Mouse (Mus musculus) bone marrow macrophage, adult 2 months (primary cell): ENCODE measurements around the gene Sqor. TPM values are rescaled to one million over a fixed set of nuclear protein-coding genes. Genes with fewer than 3 reads are reported as not detected.
A peak's percentile ranks its signal among the peaks of the same experiment; 100 is the strongest.

Source experiments
- H3K27ac ChIP-seq: 2 replicates; pipeline ENCODE4 v1.5.1; 2012; ENCODE audit warnings: low read depth, low read length; ENCODE audit not compliant: insufficient read depth
- H3K4me1 ChIP-seq: 2 replicates; pipeline ENCODE4 v1.6.1; 2012; ENCODE audit warnings: low read length; ENCODE audit not compliant: control insufficient read depth, insufficient read depth
- H3K4me3 ChIP-seq: 2 replicates; pipeline ENCODE4 v1.5.1; 2012; ENCODE audit warnings: mild to moderate bottlenecking, low read length, moderate library complexity; ENCODE audit not compliant: insufficient read depth
- CTCF ChIP-seq: IDR thresholded peaks from 2 replicates; pipeline ENCODE4 v1.5.1; 2012; ENCODE audit warnings: low read depth, mild to moderate bottlenecking, low read length, moderate library complexity
- POLR2A ChIP-seq: IDR thresholded peaks from 2 replicates; pipeline ENCODE4 v1.6.1; 2012; ENCODE audit warnings: mild to moderate bottlenecking, low read depth, low read length, borderline replicate concordance
- polyA plus RNA-seq: library from polyadenylated mRNA; stranded (reverse); fragments of >200 nt; gene quantifications from 2 replicates; pipeline ENCODE4 v1.2.4, GENCODE M21; 2012; ENCODE audit not compliant: missing spikeins, insufficient read depth, insufficient read length

The Sqor gene
- 111 and 118 TPM in 2 replicates for polyA plus RNA-seq

DNA sequence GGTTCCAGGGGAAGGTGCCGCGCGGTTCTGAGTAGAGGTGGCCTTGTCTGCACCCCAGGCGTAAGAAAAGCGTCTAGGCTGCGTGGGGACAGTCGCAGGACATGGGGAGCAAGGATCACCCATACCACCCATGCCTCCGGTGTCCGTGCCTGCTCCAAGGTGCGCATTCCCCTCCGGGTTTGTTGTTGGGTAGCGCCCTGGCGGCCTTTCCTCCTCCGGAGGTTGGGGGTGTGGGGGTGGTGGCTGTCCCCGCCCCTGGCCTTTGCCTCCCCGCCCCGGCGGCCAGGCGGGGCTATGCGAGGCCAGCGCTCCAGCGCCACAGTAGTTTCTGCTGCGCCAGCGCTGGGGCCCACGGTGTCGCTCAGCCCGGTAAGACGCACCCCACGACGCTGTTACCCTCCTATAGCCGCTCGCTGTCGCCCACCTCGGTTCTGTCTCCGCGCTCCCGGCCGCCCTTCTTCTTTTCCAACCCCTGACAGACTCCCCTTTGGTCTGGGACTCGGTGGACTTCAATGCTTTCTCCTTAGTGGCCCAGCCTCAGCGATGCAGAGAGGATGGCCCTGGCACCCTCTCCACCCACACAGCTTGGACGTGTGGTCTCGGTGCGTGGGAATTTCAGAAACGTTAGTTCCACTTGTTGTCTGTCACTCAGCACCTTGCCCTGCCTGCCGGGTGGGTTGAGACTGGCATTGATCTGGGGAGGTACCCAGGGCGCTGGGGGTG lies at the start of gene Sqor:
Sqor (plus strand) TSS at position 167 of the 723 bp plus-strand sequence.
- H3K4me1 ChIP-seq, result peaks cover 34% of the 10 kb centered on the region
- TF ChIP-seq CTCF (no peak), POLR2A (no peak; the same call in 1 of the 2 replicates)
- peak within 1 kb of the TSS; percentile 36 for H3K27ac ChIP-seq
- peak within 1 kb of the TSS; percentile 67 for H3K4me3 ChIP-seq

DNA sequence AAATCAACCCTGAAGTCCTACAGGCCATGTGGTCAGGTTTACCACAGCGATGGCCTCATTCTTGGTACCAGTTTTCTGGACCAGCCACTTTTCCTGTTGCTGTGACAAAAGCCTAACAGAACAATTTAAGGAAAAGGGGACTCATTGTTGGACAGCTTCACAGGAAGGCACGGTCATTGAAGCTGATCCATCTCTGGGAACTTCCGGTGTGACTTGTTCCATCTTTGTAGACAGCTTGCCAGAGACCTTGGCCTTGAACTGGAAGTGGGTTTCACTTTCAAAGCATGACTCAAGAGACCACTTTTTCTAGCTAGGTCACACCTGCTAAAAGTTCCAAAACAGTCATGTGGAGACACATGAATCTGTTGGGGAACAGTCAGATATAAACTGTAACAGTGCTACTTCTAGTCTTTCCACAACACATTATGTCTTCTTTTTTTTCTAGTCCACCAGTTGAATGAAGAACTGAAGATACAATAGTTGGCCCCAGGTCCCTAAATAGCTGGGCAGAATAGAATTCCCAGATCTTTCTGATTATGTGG lies 48.7 kb upstream of the Sqor start:
- H3K4me3 ChIP-seq, result no peak overlapping the region
- TF ChIP-seq CTCF (no peak), POLR2A (no peak)
- H3K4me1 ChIP-seq, result peaks cover 21% of the 10 kb centered on the region
- no peak overlapping the region for H3K27ac ChIP-seq

DNA sequence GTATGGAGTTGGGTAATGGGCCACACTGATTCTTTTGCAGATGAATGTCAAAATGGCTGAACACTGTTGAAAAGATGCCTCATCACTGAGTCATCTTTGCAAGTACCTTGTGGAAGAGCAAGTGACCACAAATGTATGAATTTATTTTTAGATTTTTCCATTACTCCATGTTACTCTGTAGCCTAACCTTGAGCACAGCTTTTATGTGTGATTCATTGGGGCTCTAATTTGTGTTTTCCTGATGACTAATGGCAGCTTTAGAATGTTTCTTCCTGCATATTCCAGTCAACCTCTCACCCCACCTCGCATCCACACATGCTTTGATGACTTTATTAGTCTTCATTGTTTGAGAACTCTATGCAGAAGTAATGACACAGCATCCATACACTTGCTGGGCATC lies 45.8 kb upstream of the Sqor start:
- H3K4me1 ChIP-seq, result peaks cover 12% of the 10 kb centered on the region
- TF ChIP-seq POLR2A (no peak), CTCF (no peak)
- no peak overlapping the region for H3K4me3 ChIP-seq
- H3K27ac ChIP-seq, result no peak overlapping the region; the same call in 1 of the 2 replicates

DNA sequence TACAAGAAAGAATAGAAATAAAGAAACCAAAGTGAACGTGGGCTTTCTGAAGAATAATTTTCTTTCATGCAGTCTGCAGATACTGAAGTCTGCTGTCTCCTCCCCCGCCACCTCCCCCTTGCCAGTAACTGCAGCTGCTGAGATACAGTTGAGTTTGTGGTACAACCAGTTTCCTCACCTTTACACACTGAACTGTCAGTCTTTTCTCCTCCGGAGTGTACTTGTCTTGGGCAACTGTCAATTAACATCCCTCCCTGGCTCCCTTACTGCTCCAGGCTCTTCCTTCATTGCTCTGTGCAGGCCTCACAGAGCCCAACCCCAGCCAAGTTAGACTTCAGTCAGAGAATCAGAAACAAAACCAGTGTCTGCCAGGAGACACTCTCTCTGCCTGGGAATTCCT lies 44.5 kb upstream of the Sqor start:
- TF ChIP-seq CTCF, result no peak
- no peak for TF ChIP-seq POLR2A
- Histone ChIP-seq H3K27ac (no peak overlapping the region), H3K4me1 (peaks cover 9% of the 10 kb centered on the region), H3K4me3 (no peak overlapping the region)

DNA sequence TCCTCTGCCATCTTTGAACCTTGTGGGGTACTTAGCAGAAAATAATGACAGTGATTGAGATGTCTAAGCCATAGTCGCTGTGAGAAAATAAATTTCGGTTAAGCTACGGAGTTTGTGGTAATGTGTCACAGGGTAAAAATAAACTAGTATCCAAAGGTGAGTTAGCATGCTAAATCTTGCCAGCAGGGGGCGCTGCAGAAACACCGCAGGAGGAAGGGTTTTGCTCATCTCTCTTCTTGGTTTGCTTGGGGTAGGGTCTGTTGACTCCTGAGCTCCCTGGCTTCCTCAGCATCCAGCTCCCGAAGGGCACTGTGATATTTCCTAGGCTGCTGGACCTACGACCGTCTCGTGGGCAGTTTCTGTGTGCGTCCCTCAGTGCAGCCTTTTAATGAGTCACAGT lies 39.4 kb upstream of the Sqor start:
- Histone ChIP-seq H3K4me3 (no peak overlapping the region), H3K27ac (no peak overlapping the region), H3K4me1 (no peaks in the 10 kb centered on the region)
- TF ChIP-seq POLR2A (no peak), CTCF (peak; percentile 93)

DNA sequence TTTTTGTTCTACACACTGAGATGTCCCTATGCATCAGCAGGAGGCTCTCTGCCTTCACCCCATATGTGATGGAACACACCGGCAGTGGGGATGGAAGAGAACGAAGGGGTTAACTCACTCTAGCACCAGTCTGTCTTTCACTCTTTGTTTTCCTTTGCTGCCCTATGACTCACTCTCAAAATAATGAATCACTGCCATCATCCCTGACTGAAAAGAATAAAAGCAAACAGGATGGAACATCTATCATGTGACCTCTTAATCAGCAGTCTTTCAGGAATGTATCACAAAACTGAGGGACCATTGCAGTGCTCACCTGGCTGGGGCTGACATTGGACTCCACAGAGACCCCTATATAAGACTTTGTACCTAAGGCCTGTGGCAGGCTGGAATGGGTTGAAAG lies 33.6 kb upstream of the Sqor start:
- no peak overlapping the region for H3K27ac ChIP-seq
- TF ChIP-seq CTCF (no peak), POLR2A (no peak)
- H3K4me3 ChIP-seq, result no peak overlapping the region
- peaks cover 6% of the 10 kb centered on the region for H3K4me1 ChIP-seq

DNA sequence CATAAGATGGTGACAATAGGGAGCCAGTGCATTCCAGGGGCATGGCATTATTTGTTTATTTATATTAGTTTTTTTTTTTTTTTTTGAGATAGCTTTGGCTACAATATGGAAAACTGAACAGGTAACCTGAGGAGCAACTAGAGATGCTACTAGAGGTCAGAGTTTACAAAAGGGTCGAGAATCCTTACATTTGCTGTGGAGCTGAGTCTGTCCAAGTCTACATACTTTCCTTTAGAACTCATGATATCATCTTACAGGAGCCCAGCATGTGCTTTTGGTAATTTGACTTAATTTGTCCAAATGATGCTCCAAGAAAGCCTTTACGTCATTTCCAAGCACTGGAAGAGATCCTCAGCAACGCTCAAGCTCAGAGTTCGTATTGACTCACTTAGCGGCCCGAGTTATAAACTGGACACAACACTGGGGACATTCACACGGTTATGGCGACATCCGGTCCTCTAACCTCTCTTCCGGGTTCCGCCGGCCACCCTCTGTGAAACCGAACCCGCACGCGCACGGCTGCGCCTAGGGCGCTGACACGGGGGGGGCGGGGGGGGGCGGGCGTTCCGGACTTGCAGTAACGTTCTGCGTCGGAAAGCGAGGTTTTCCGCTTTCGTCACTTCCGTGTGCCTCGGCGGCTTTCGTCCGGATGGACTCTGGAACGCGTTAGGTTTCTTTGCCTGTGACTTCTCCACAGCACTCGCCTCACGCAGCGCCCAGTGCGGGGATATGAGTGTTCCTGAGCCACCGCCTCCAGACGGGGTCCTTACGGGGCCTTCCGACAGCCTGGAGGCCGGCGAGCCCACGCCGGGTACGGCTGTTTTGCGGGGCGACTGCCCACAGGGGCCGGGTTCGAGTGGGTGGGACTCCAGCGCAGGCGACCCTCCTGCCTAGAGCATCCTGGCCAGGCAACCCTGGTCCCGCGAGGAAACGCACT lies 26.9 kb upstream of the Sqor start, which contains the start of gene Bloc1s6:
Bloc1s6 (plus strand) TSS at position 610 of the 937 bp plus-strand sequence.
- TF ChIP-seq POLR2A (no peak), CTCF (no peak)
- peak within 1 kb of the TSS; percentile 99 for H3K4me3 ChIP-seq
- peak within 1 kb of the TSS; percentile 97 for H3K27ac ChIP-seq

DNA sequence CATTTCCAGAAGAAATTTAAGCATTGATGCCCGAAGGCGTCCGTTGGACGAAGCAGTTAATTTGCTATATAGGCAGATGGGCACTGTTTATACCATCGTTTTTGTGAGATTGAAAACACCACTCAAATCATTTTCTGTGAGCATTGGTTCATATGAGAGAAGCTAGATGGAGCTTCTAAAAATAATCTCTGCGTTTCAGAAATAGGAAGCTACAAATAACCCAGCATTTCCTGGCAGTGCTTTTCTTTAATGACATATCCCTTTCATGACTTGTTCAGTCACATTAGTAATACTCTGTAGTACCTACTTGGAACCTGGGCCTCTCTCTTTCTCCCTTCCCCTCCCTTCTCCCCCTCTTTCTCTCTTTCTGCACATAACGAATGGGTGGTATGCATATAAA lies 26.0 kb upstream of the Sqor start:
- TF ChIP-seq CTCF, result no peak
- TF ChIP-seq POLR2A, result no peak
- peak overlapping the region; percentile 97 for H3K27ac ChIP-seq
- peaks cover 27% of the 10 kb centered on the region for H3K4me1 ChIP-seq
- peak overlapping the region; percentile 99 for H3K4me3 ChIP-seq

More for the DNA sequence above, 26.9 kb upstream of the Sqor start, which contains the start of gene Bloc1s6:
- peaks cover 23% of the 10 kb centered on the region for H3K4me1 ChIP-seq

DNA sequence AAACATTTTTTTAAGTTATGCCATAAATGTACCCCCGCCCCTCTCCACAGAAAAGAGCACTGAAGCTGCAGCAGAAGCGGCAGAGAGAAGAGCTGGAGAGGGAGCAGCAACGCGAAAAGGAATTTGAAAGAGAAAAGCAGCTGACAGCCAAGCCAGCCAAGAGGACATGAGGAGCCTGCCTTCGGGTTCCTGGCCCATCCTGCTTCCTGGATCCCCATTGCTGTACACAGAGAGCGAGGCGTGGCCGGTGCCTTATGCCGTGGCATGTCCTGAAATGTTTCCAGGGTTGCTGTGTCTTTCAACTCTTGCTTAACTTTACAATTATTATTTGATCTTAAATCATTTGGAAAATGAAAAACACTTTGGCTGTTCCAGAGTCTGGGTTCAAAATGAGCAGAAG lies 18.6 kb upstream of the Sqor start:
- Histone ChIP-seq H3K27ac (no peak overlapping the region), H3K4me3 (no peak overlapping the region), H3K4me1 (peaks cover 22% of the 10 kb centered on the region)
- no peak for TF ChIP-seq CTCF
- TF ChIP-seq POLR2A, result no peak
